Mouse (Mus musculus) stomach, embryonic 14.5 days (tissue): ENCODE results near the gene Acod1. TPM values are rescaled to one million over a fixed set of nuclear protein-coding genes. Genes with fewer than 3 reads are reported as not detected.
A peak's percentile ranks its signal among the peaks of the same experiment; 100 is the strongest.

Source experiments
- ATAC-seq: fragments of 200-750 bp; cut with Nextera tagmentation; 2 replicates; pipeline ENCODE4 v1.8.0; 2017; ENCODE audit warnings: low read depth, moderate TSS enrichment; ENCODE audit not compliant: insufficient number of reproducible peaks, insufficient read depth, low FRiP score
- H3K27ac ChIP-seq: fragments of 300-500 bp; sonication (generic); 2 replicates; pipeline ENCODE4 v1.5.1; 2014; ENCODE audit warnings: mild to moderate bottlenecking, low read length, moderate library complexity, mixed read lengths
- H3K27me3 ChIP-seq: fragments of 300-500 bp; sonication (generic); 2 replicates; pipeline ENCODE4 v1.6.1; 2014; ENCODE audit warnings: low read length, control low read depth, mixed read lengths; ENCODE audit not compliant: control insufficient read depth, insufficient read depth
- H3K36me3 ChIP-seq: fragments of 300-500 bp; sonication (generic); 2 replicates; pipeline ENCODE4 v1.6.1; 2014; ENCODE audit warnings: mild to moderate bottlenecking, control low read depth, low read length, moderate library complexity, mixed read lengths; ENCODE audit not compliant: control insufficient read depth, insufficient read depth
- H3K4me1 ChIP-seq: fragments of 300-500 bp; sonication (generic); 2 replicates; pipeline ENCODE4 v1.6.1; 2014; ENCODE audit warnings: low read length, control low read depth, mixed read lengths; ENCODE audit not compliant: control insufficient read depth, insufficient read depth
- H3K4me2 ChIP-seq: fragments of 300-500 bp; sonication (generic); replicated peaks from 2 replicates; pipeline ENCODE4 v1.6.1; 2014; ENCODE audit warnings: low read depth, low read length, control low read depth
- H3K4me3 ChIP-seq: fragments of 300-500 bp; sonication (generic); 2 replicates; pipeline ENCODE4 v1.5.1; 2014; ENCODE audit warnings: low read depth, low read length, control low read depth
- H3K9ac ChIP-seq: fragments of 300-500 bp; sonication (generic); replicated peaks from 2 replicates; pipeline ENCODE4 v1.6.1; 2014; ENCODE audit warnings: low read depth, mild to moderate bottlenecking, control low read depth, low read length, moderate library complexity, mixed read lengths
- H3K9me3 ChIP-seq: fragments of 300-500 bp; sonication (generic); 2 replicates; pipeline ENCODE4 v1.6.1; 2016; ENCODE audit warnings: low read depth, low read length, control low read depth; ENCODE audit not compliant: control insufficient read depth
- WGBS: fragments of 180-500 bp; shearing (Covaris S2); extraction: QIAGEN DNeasy Blood & Tissue Kit; methylation state at CpG from one replicate; pipeline ENCODE4 v1.1.7; 2014; 5-methylcytosine and 5-hydroxymethylcytosine counted together
- polyA plus RNA-seq: library from polyadenylated mRNA; unstranded; fragments of >200 nt; fragmentation: Nextera tagmentation; extraction: Ambion mirVana; gene quantifications from 2 replicates; pipeline ENCODE4 v1.2.1, GENCODE M21; 2014

The Acod1 gene
- polyA plus RNA-seq, 1 experiment from 2014 or later: not detected

DNA sequence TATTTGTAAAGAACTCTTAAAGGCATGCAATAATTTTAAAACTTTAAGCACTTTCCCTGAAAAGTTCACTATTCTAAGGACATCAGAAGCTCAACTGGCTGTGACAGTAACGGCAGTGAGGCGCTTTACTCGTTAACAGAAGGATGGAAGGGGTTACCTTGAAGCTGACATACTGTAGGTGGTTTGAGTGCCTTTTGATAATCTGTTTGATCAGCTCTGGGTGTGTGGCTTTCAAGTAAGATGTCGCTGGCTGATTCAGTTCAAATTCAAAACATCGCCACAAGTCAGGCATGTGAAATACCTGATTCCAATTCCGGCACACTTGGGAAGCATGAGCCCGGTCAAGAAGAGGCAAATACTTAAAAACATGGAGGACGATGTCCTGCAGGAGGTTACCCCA, 48.3 kb downstream of the Acod1 start:
- Histone ChIP-seq H3K4me1 (peaks cover 17% of the 10 kb centered on the region; the same call in 1 of the 2 replicates), H3K27ac (no peak overlapping the region), H3K36me3 (peaks cover 8% of the 10 kb centered on the region), H3K4me3 (no peak overlapping the region), H3K9ac (no peak overlapping the region), H3K9me3 (no peaks in the 10 kb centered on the region), H3K27me3 (no peaks in the 10 kb centered on the region), H3K4me2 (no peak overlapping the region)
- whole genome bisulfite sequencing: 88% methylated on average over 8 of the region's 8 CpGs
- no peak for ATAC-seq

DNA sequence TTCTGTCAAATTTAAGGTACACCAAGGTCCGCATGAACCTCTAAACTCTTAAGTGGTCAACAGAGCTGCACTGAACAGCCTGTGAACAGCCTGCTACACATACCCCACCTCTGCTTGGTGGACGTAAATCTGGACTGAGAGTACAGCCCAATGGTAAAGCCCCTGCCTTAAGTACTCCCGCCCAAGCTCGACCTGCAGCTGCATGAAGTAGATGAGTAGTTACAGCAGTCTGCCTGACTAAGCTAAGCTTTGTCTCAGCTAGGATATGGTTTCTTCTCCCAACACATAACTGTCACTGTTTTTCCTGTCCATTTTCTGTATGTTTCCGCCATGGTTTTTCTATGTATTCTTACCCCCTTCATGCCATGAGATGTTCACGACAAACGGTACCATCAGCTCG, 49.0 kb downstream of the Acod1 start:
- Histone ChIP-seq H3K9ac (no peak overlapping the region), H3K4me3 (no peak overlapping the region), H3K9me3 (no peaks in the 10 kb centered on the region), H3K4me1 (peaks cover 22% of the 10 kb centered on the region; the same call in 1 of the 2 replicates), H3K4me2 (no peak overlapping the region), H3K27ac (no peak overlapping the region), H3K27me3 (no peaks in the 10 kb centered on the region), H3K36me3 (peaks cover 8% of the 10 kb centered on the region)
- no peak for ATAC-seq
- 84% methylated on average over 8 of the region's 8 CpGs for WGBS

DNA sequence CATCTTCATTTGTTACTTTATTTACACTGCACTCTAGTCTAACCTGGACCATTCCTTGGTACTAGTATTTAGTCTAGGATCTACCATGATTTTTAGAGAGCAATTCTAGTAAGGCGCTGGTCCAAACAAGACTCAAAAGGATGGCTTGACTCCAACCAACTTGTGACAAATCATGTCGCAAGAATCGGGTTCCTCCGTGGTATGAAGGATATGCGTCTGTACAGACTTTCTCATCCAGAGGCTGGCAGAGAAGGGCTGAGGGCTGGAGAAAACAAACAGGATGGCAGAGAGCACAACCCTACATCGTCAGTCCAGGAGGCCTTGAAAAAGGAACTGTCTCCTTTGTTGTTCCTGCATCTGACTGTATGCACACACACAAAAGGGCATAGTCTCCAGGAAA, 49.8 kb downstream of the Acod1 start:
- no peak for ATAC-seq
- Histone ChIP-seq H3K9ac (no peak overlapping the region), H3K4me2 (no peak overlapping the region), H3K36me3 (peaks cover 2% of the 10 kb centered on the region; the same call in 1 of the 2 replicates), H3K27ac (no peak overlapping the region), H3K4me3 (no peak overlapping the region), H3K27me3 (no peaks in the 10 kb centered on the region), H3K4me1 (peaks cover 20% of the 10 kb centered on the region; the same call in 1 of the 2 replicates), H3K9me3 (no peaks in the 10 kb centered on the region)
- 83% methylated on average over 6 of the region's 6 CpGs for WGBS

DNA sequence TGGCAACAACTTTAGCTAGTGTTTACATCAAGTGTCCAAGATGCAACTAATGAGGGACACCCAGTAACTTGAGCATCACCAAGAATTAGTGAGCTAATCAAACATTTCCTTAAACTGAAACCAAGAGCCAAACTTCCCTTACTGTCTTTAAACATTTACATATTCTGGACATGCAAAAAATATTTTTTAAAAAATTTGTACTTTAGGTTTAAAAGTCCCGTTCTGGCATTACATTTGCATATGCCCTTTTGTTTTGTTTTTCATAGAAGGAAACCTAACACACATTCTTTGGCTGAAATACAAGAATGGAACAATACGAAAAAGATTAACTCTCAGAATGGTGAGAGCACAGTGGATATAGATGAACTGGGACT, 51.4 kb downstream of the Acod1 start:
- peak overlapping the region; percentile 80 for H3K4me3 ChIP-seq
- H3K4me2 ChIP-seq: peak overlapping the region; percentile 59
- peaks cover 16% of the 10 kb centered on the region; the same call in 1 of the 2 replicates for H3K4me1 ChIP-seq
- no peak for ATAC-seq
- H3K9ac ChIP-seq: peak overlapping the region; percentile 94; the same call in 1 of the 2 replicates
- no peaks in the 10 kb centered on the region for H3K9me3 ChIP-seq
- H3K27me3 ChIP-seq: no peaks in the 10 kb centered on the region
- WGBS: under 1% methylated on average over 2 of the region's 2 CpGs
- H3K36me3 ChIP-seq: peaks cover 2% of the 10 kb centered on the region; the same call in 1 of the 2 replicates
- peak overlapping the region; percentile 98; the same call in 1 of the 2 replicates for H3K27ac ChIP-seq

DNA sequence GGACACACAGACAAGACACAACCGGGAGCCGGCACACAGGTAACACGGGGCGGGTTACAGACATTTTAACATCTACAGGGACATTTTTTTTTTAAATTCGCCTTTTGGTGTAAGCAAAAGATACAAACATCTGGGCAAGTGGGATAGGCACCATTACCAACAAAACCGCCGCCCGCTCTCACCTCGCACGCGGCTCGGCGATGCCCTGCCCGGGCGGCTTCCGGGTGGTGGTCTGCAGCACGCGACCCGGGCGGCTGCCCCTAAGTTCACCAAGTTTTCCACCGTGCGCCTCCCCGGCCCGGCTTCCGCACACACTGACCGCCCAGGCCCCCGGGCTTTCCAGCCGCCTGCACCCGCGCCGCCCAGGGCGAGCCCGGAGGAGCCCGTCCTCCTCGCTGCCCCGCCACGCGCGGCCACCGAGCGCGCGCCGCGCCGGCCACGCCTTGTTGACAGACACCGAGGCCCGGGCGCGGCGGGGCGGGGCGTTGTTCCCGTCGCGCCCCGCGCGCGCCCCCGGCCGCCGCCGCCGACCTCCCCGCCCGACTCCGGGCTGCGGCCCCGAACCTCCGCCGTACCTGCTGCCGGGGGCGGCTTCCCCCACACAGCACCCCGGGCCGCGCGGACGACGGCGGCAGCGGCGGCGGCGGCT, 51.9 kb downstream of the Acod1 start:
- H3K9ac ChIP-seq: peak overlapping the region; percentile 94
- WGBS: under 1% methylated on average over 64 of the region's 86 CpGs
- peak overlapping the region; percentile 98 for H3K27ac ChIP-seq
- H3K4me2 ChIP-seq: peak overlapping the region; percentile 59
- H3K4me3 ChIP-seq: peak overlapping the region; percentile 80
- peak; percentile 81 for ATAC-seq
- H3K27me3 ChIP-seq: no peaks in the 10 kb centered on the region
- peaks cover 12% of the 10 kb centered on the region; the same call in 1 of the 2 replicates for H3K4me1 ChIP-seq
- H3K36me3 ChIP-seq: peaks cover under 1% of the 10 kb centered on the region; the same call in 1 of the 2 replicates
- H3K9me3 ChIP-seq: no peaks in the 10 kb centered on the region

DNA sequence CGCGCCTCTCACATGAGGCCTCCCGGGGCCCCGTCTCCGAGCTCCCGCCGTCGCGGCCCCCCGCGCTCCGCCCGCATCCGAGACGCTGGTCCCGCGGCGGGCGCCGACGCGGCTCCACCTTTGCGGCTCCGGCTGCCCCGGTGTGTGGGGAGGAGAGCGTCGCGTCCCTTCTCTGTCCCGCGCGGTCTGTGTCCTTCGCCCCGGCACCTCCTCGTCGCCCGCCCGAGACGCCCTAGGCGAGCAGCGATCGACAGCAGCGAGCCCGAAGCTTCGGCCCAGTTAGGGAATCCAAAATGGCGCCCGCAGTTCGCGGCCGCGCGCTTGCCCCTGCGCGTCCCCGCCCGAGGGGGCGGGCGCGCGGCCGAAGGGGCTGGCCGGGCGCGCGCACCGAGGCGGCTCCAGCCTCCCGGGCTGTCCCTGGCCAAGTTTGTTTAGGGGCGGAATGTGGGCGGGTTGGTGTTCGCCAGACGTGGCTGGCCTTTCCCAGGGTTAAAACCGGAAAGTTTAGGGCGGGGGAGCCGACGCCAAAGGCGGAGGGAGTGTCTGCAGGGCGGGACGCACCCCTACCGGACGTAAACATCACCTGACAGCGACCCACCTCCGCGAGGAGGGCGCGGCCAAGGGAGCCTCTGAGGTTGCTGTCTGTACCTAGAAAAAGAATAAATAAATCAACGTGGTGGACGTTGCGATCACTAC, 52.6 kb downstream of the Acod1 start, which contains the start of gene Fbxl3:
TSS of gene Fbxl3 (minus strand) at position 329 of the 696 bp plus-strand sequence.
- Histone ChIP-seq H3K27me3 (no peaks in the 10 kb centered on the region), H3K4me2 (peak within 1 kb of the TSS; percentile 59), H3K27ac (peak within 1 kb of the TSS; percentile 98), H3K36me3 (no peaks in the 10 kb centered on the region; the same call in 1 of the 2 replicates), H3K9ac (peak within 1 kb of the TSS; percentile 94), H3K4me1 (peaks cover 9% of the 10 kb centered on the region; the same call in 1 of the 2 replicates), H3K4me3 (peak within 1 kb of the TSS; percentile 80), H3K9me3 (no peaks in the 10 kb centered on the region)
- ATAC-seq: peak; percentile 93
- 2% methylated on average over 80 of the region's 88 CpGs for WGBS

DNA sequence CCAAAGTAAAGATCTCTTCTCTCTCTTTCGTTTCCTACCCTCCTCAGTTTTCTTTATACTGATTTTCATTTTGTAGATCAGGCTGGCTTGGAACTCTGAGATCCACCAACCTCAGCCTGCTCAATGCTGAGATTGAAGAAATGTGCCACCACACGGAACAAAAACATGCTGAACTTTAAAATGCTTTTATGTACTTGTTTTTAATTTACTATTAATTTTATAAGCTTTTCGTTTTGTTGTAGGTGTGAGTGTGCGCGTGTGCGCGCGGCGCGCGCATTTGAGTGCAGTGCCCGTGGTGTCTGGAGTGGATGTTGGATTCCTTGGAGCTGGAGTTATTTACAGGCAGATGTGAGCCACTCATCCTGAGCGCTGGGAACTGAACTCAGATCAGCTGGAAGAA, 53.5 kb downstream of the Acod1 start:
- WGBS: 73% methylated on average over 13 of the region's 13 CpGs
- H3K9me3 ChIP-seq: no peaks in the 10 kb centered on the region
- no peak overlapping the region for H3K9ac ChIP-seq
- no peaks in the 10 kb centered on the region for H3K36me3 ChIP-seq
- no peaks in the 10 kb centered on the region for H3K27me3 ChIP-seq
- H3K4me2 ChIP-seq: no peak overlapping the region
- no peak for ATAC-seq
- no peak overlapping the region; the same call in 1 of the 2 replicates for H3K27ac ChIP-seq
- peaks cover 9% of the 10 kb centered on the region; the same call in 1 of the 2 replicates for H3K4me1 ChIP-seq
- H3K4me3 ChIP-seq: no peak overlapping the region; the same call in 1 of the 2 replicates

DNA sequence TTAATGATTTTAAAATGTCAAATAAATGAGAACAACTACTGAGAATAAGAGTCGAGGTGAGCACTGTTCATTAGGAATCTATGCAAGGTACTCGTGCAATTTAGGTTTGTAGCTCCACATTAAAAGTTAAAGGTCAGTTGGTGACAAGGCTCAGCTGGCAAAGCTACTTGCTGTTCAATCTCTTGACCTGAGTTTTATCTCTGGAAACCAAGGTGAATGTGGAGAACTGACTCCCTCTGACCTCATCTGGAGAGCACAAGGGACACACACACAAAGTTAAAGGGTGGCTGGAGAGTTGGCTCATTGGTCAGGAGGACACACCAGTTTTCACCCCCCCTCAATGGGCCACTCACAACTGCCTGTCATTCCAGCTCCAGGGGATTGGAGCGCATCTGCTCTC, 54.4 kb downstream of the Acod1 start:
- no peak for ATAC-seq
- no peaks in the 10 kb centered on the region for H3K36me3 ChIP-seq
- WGBS: 51% methylated on average over 3 of the region's 3 CpGs
- no peak overlapping the region for H3K4me3 ChIP-seq
- no peak overlapping the region for H3K4me2 ChIP-seq
- H3K4me1 ChIP-seq: peaks cover 9% of the 10 kb centered on the region; the same call in 1 of the 2 replicates
- no peak overlapping the region for H3K27ac ChIP-seq
- H3K9me3 ChIP-seq: no peaks in the 10 kb centered on the region
- H3K27me3 ChIP-seq: no peaks in the 10 kb centered on the region
- H3K9ac ChIP-seq: no peak overlapping the region
